Mouse (Mus musculus) CD4-positive, CD25-positive, alpha-beta regulatory T cell (primary cell): ENCODE results near the gene Foxn2. TPM values are rescaled to one million over a fixed set of nuclear protein-coding genes. Genes with fewer than 3 reads are reported as not detected.

ENCODE experiments used
- polyA plus RNA-seq: library from polyadenylated mRNA; unstranded; fragments of 100-300 nt; shearing (Covaris generic); gene quantifications from one replicate; pipeline ENCODE4 v1.2.1, GENCODE M21; 2017

Foxn2 gene
- polyA plus RNA-seq, result 21.1 TPM

DNA sequence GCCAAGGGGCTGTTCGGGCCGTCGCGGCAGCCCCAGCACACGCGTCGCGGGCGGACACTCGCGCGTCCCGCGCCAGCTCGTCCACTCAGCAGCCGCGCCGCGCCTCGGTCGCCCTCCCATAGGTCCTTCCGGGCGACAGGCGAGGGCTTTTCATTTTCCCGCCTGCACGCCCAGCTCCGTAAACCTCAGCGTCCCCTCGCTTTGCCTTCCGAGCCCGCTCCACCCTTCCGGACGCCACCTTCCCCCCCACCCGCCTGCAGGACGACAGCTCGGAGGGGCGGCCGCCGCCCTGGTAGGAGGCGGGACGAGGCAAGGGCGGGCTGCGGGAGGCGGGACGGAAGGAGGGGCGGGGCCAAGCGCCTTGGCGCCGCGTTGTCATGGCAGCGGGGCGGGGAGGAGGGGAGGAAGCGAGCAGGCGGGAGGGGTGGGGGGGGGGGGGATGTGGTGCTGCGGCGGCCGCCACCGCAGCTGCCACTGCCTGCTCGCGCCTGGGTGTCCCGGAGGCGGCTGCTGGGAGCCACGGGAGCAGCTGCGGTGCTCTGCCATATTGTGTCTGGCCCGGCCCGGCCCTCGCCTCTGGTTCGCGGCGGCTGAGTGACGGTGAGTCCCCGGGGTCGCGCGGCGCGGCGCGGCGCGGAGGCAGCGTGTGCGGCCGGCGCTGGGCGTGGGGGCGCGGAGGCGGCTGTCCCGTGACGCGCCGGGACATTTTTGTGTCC, at the start of gene Foxn2:
TSS of gene Foxn2 (plus strand) at position 427 of the 716 bp plus-strand sequence.

DNA sequence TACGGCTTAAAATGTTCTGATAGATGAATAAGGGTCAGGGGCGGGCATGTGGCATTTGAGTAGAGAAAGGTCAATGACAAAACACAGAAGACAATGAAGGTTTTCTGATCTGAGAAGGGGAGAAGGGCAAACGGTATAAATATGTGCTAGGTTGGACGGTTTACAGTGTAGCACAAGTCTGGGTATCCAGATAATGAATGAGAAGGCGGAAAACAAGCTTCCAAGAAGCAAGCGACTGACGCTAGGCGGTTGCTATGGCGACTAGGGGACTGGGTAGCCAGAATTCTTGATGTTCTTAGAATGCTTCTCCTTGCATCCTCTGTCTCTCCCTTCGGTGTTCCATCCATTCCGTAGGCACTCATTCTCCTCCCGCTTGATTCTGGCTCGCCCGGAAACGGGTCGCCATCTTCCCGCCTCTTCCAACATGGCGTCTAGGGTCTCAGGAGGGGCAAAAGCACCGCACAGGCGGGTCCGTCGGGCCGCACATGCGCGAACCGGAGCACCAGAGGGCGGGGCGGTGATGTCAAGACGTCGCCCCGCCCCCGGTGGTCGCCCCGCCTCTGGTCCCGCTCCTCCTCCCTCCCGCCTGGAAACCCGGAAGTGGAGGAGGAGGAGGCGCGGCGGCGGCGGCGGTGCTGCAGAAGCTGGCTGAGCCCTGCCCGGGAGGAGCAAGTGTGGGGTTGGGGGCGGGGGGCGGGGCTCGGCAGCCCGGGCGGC, 89.2 kb downstream of the Foxn2 start, which contains the start of gene Ppp1r21:
TSS of gene Ppp1r21 (plus strand) at position 600 of the 717 bp plus-strand sequence.

Other genes with a start within 250 kb of the Foxn2 start
- gene Ppp1r21, start 89.4 kb downstream of the Foxn2 start, polyA plus RNA-seq, result 30.9 TPM
- gene Ston1, start 157.0 kb downstream of the Foxn2 start, polyA plus RNA-seq, result 1.6 TPM
- gene Gtf2a1l, start 227.9 kb downstream of the Foxn2 start, polyA plus RNA-seq, result not detected